Mouse (Mus musculus) thymus, postnatal 4 days (tissue): ENCODE data around the gene Hhat.
A peak's percentile ranks its signal among the peaks of the same experiment; 100 is the strongest.

Experiments used
- DNase-seq: peaks from one replicate; pipeline ENCODE4 v3.0.0; 2021

The Hhat gene

GRCm38 (mm10) chr1:192647361-192647760, 123.7 kb downstream of the Hhat start:
- DNase-seq = no peak

GRCm38 (mm10) chr1:192642126-192642525, 128.9 kb downstream of the Hhat start:
- no peak for DNase-seq

DNA sequence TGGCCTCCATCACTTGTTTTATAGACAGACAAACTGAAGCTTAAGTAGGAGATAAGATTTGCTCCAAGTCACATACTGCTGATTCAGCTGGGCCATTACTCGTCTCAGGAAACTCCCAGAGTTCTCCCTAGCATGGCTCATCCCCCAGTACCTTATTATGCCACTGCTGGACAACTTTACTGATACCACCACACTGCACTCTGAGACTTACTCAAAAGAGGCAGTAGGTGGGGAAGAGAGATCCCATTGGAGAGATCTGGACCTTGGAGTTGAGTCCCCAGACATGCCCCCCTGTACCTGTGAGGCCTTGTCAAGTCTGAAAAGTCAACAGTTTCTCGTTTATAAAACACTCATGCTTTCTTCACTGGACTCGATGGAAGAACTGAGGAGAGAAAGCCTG, 131.8 kb downstream of the Hhat start:
- DNase-seq = no peak

DNA sequence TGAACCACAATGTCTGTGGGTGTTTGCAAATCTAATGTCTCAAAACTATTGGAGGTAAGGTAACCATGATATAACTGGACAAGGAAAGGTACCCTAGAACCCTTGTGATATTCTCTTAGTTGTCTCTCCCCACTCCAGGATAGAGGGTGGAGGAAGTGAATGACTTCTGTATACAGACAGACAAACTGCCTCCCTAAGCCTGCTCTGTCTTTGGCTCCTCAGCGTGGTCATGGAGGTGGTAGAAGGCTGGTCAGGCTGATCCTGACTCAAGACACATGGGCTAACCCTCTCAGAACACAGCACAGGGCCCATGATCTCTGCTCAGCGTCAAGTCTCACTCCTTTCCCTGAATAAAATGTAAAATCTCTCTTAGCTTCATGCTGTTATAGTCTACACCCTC, 149.2 kb downstream of the Hhat start:
- DNase-seq = no peak

GRCm38 (mm10) chr1:192613271-192613670, 157.8 kb downstream of the Hhat start:
- DNase-seq = no peak

DNA sequence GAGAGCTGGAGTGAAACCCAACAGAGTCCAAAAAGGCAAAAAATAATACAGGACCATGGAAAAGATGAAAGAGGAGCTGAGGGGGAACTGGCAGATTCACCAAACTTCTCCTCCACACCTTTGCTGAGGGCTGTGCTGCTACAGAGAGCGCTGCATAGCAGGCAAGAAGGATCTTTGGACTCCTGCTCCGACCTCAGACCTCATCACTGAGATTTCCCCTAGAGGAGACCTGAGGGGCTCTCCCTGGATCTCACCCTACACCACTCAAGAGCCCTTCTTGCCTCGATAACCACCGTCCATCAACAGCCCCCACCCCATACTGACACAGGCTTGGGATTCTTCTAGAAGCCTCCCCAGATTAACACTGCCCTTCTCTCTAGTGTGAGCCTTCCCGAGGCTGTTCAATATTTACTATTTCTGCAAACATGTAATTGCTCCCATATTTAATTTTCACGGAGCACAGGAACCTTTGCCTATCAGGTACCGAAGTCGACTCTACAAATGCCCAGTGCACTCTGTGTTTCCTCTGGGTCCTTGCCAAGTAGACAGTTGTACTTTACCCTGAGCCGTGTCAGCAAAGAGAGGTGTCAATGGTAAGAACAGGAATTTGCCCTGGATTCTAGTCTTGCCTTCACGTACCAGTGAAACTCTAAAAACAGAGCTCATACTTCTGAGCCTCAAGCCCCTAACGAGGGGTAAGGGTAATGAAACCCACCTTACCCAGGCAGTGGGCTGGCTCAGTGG, 158.9 kb downstream of the Hhat start:
- DNase-seq = no peak

DNA sequence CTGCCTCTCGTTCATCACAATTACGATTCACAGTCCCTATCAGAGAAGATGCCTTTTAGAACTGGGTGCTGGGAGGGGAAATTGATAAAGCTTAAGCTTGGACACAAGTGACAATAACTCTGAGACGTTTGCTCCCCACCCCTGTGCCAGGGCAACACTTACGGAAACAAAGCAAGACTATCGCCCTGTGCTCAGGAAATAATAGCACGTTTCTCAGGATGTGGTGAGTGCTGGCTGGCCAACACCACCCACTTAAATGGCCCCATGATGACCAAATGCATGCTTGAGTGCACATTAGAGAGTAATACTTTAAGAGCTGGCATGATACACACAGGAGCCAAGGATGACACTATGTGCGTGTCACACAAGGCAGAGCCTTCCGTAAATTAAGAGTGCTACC, 164.1 kb downstream of the Hhat start:
- no peak for DNase-seq

DNA sequence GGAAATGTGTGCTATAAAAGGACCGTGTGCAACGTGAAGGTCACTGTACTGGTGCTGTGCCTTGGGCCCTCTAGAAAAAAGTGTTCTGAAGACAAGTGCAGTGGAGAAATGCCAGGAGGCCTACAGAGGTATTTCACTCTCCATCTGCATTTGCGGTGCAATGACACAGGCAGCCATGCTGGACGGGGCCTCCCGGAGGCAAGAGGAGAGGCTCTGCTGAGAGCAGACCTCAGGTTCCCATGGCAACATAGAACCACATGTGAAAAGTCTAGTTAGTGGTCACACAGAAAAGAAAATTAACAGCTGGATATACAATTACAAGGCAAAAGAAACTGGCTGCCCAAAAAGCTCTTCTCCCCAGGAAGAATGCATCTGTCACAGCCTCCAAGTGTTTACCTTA, 166.6 kb downstream of the Hhat start:
- DNase-seq = no peak

- no peak for DNase-seq
Measured at GRCm38 (mm10) chr1:192603556-192603955, 167.5 kb downstream of the Hhat start.

GRCm38 (mm10) chr1:192601206-192601605, 169.8 kb downstream of the Hhat start:
- no peak for DNase-seq

GRCm38 (mm10) chr1:192599746-192600145, 171.3 kb downstream of the Hhat start:
- DNase-seq = no peak

GRCm38 (mm10) chr1:192598380-192598779, 172.6 kb downstream of the Hhat start:
- DNase-seq = peak; percentile 76

- DNase-seq = no peak
Measured at GRCm38 (mm10) chr1:192595426-192595825, 175.6 kb downstream of the Hhat start.

DNA sequence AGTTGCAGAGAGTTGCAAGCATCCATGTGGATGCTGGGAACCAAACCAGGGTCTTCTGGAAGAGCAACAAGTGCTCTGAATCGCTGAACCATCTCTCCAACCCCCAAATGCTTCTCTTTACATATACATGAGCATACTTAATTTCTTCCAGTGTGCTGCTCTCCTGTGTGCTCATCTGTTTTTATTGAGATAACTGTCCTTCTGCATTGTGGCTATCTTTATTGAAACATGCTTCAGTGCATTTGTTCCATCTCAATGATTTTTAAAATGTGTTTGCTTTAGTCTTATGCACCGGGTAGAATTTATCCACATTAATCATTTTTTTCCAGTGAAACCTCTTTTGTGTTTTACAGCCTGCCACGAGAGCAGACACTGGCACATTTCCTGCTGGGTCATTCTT, 177.5 kb downstream of the Hhat start:
- DNase-seq = no peak

DNA sequence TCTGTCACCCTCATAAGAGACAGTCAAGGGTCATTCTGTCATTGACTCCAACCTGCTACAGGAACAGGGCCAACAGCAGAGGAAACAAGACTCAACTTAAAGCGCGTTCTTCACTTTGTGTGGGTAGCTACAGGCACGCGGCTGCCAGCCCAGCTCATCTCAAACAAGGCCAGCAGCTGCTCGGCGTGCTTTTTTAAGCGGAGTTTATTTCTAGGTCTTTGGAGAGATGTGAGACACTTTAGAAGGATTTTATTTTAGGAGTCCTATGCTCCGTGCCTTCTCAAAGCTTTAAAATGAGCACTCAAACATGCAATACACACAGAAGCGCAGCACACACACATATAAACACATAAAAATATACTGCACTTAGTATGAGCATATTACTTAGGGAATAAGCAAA, 183.6 kb downstream of the Hhat start:
- no peak for DNase-seq

- no peak for DNase-seq
Measured at GRCm38 (mm10) chr1:192585289-192585688, 185.7 kb downstream of the Hhat start.

DNA sequence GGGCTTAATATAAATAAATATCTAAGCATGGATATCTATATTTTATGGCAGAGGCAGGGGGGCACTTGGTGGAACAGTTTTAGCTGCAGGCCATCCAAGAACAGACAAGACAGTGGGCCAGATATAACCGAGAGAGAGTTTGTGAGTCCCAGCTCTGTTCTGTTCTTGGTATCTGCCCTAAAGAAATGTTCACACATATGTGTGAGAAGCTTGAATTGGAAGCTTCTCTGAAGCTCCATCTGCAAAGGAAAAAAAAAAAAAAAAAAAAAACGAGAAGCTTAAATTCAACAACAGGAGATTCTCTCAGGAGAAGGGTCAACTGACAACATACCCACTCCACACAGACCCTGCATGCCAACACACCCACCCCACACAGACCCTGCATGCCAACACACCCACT, 188.1 kb downstream of the Hhat start:
- no peak for DNase-seq

DNA sequence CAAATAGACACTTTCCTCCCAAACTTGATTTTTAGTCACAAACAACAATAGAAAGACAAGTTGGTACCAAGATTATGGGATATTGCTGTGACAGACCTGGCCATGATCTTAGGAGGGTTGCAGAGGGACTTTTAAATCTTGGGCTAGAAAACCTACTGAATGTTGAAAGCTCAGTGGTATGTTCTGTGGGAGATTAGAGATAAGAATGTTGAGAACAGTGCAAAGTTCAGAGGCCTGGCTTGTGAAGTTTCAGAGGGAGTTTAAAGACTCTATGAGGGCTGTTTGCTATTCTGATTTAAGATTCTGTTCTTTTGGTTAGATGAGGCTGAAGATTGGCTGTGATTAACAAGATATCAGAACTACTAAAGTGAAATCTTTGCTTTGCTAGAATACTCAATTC, 206.3 kb downstream of the Hhat start:
- no peak for DNase-seq

- no peak for DNase-seq
Measured at GRCm38 (mm10) chr1:192559341-192559740, 211.7 kb downstream of the Hhat start.

DNA sequence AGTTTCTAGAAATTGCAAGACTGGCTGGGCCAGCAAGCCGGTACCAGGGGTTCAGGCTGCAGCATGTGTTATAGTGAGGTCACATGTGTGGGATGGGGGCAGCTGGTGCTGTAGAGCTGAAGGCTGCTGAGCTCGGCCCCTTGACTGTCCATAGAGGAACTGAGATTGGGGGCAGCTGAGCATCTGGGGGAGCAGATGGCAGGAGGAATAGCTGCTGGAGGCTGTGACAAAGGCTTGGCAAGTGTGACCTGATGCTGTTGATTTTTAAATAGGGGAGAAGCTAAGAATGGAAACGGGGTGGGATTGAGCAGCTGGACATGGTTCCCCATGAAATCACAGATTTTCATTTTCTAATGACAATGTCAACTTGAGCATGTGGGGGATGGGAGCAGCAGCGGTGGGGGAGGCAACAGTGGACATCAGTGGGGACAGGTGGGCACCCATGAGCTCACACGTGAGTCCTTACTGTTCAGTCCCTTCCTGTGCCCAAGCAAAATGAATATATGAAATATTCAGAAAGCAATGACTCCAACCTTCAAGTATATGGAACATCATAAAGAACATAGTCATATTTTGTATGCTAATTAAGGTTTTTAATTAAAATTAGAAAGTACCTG, 212.9 kb downstream of the Hhat start:
- DNase-seq = no peak

GRCm38 (mm10) chr1:192555516-192555915, 215.5 kb downstream of the Hhat start:
- no peak for DNase-seq

GRCm38 (mm10) chr1:192550561-192550960, 220.5 kb downstream of the Hhat start:
- no peak for DNase-seq

DNA sequence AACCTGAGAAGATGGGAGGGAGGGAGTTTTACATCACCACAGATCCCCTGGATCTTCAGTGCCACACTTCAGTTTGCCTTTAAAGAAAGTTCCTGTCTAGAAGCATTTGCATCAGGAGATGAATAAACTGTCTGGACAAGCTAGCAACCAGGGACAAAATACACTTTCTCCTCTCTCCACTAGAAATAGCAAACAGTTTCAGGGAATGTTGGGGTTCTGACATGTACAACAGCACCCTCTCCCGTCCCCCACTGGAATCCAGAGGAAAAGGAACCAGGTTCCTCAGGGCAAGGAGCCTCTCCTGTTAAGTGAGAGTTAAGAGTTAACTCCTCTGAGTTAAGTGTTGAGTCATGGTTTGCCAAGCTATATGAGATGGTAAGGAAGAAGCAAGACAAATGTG, 224.2 kb downstream of the Hhat start:
- no peak for DNase-seq

GRCm38 (mm10) chr1:192544901-192545300, 226.1 kb downstream of the Hhat start:
- no peak for DNase-seq

DNA sequence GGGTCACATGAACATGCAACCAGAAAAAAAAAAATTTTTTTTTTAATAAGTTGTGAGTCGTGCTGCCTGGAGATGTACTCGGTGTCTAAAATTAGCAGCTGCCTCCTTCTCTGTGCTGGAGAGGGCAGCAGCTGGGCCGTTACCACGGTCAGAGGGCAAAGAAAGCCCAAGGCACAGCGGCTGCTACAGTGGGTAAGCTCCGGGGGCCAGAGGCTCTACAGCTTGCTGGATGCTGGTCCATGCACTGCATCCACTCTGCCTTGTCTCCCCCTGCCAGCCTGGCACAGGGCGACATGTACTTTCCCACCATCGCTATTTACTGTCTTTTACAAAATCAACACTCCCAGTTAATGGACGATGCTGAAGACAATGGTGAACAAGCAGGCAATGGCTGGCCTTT, 226.9 kb downstream of the Hhat start:
- DNase-seq = no peak
